Mouse (Mus musculus) liver, postnatal 0 days (tissue): ENCODE measurements around the gene Mrpl48.

Experiments used
- CTCF ChIP-seq: sonication (generic); IDR thresholded peaks from 2 replicates; pipeline ENCODE4 v1.5.1; 2016; ENCODE audit warnings: antibody characterized with exemption, low read depth
- EP300 ChIP-seq: IDR thresholded peaks from 2 replicates; pipeline ENCODE4 v1.6.1; 2016; ENCODE audit warnings: antibody characterized with exemption, low read depth, mild to moderate bottlenecking

DNA sequence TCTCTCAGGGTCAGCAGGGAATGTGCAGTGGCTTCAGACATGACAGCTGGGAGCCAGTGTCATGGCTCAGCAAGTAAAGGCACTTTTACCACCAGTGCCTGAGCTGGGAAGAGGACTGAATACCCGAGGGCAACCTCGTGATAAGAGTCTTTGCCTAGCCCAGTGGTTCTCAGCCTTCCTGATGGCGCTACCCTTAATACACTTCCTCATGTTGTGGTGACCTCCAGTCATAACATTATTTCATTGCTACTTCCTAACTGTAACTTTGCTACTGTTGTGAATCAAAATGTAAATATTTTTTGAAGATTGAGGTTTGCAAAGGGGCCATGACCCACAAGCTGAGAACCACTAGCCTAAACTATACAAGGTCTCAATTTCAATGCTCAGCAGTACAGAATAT, 99.4 kb downstream of the Mrpl48 start:
- TF ChIP-seq CTCF (no peak), EP300 (no peak)
